Mouse (Mus musculus) forebrain, embryonic 14.5 days (tissue): Measurements from ENCODE around the gene Havcr1. TPM values are rescaled to one million over a fixed set of nuclear protein-coding genes. Genes with fewer than 3 reads are reported as not detected.
"Not testable (repeated sequence)": the region's sequence is repeated elsewhere in the genome, so short reads cannot be mapped to it uniquely, and the experiment has no call there.

Source experiments
- ATAC-seq: fragments of 200-750 bp; cut with Nextera tagmentation; 2 replicates; pipeline ENCODE4 v1.8.0; 2017; ENCODE audit warnings: mild to moderate bottlenecking, moderate library complexity
- DNase-seq: peaks from one replicate; pipeline ENCODE4 v3.0.0-alpha.2; 2015; ENCODE audit warnings: low spot score
- H3K27ac ChIP-seq: fragments of 300-500 bp; sonication (generic); 2 replicates; pipeline ENCODE4 v1.5.1; 2014; ENCODE audit warnings: low read depth, mild to moderate bottlenecking, control low read depth, low read length, moderate library complexity
- H3K27me3 ChIP-seq: fragments of 300-500 bp; sonication (generic); replicated peaks from 2 replicates; pipeline ENCODE4 v1.6.1; 2014; ENCODE audit warnings: low read length, control low read depth, mixed read lengths; ENCODE audit not compliant: control insufficient read depth, insufficient read depth
- H3K36me3 ChIP-seq: fragments of 300-500 bp; sonication (generic); 2 replicates; pipeline ENCODE4 v1.6.1; 2014; ENCODE audit warnings: low read length, control low read depth; ENCODE audit not compliant: control insufficient read depth, insufficient read depth
- H3K4me1 ChIP-seq: fragments of 300-500 bp; sonication (generic); 2 replicates; pipeline ENCODE4 v1.6.1; 2014; ENCODE audit warnings: antibody characterized with exemption, low read length, control low read depth; ENCODE audit not compliant: control insufficient read depth, insufficient read depth
- H3K4me2 ChIP-seq: fragments of 300-500 bp; sonication (generic); 2 replicates; pipeline ENCODE4 v1.6.1; 2014; ENCODE audit warnings: mild to moderate bottlenecking, control low read depth, low read length
- H3K4me3 ChIP-seq: fragments of 300-500 bp; sonication (generic); 2 replicates; pipeline ENCODE4 v1.5.1; 2014; ENCODE audit warnings: low read depth, low read length, control low read depth
- H3K9ac ChIP-seq: fragments of 300-500 bp; sonication (generic); 2 replicates; pipeline ENCODE4 v1.6.1; 2014; ENCODE audit warnings: mild to moderate bottlenecking, low read length, control low read depth, moderate library complexity
- H3K9me3 ChIP-seq: fragments of 300-500 bp; sonication (generic); replicated peaks from 2 replicates; pipeline ENCODE4 v1.6.1; 2016; ENCODE audit warnings: low read length, control low read depth, mixed read lengths; ENCODE audit not compliant: control insufficient read depth
- WGBS: fragments of 180-500 bp; shearing (Covaris S2); extraction: QIAGEN DNeasy Blood & Tissue Kit; methylation state at CpG from one replicate; pipeline ENCODE4 v1.1.7; 2014; 5-methylcytosine and 5-hydroxymethylcytosine counted together
- polyA plus RNA-seq: library from polyadenylated mRNA; unstranded; fragments of >200 nt; fragmentation: Nextera tagmentation; extraction: Ambion mirVana; gene quantifications from 2 replicates; pipeline ENCODE4 v1.2.1, GENCODE M21; 2014

The Havcr1 gene
- polyA plus RNA-seq, 1 experiment from 2014 or later: not detected

GRCm38 (mm10) chr11:46733242-46733789 is 1.6 kb upstream of the Havcr1 start:
- Histone ChIP-seq H3K4me1 (no peaks in the 10 kb centered on the region), H3K36me3 (no peaks in the 10 kb centered on the region), H3K27me3 (no peaks in the 10 kb centered on the region), H3K4me3 (no peak overlapping the region), H3K27ac (no peak overlapping the region), H3K9me3 (no peaks in the 10 kb centered on the region), H3K9ac (no peak overlapping the region), H3K4me2 (no peak overlapping the region)
- 65% methylated on average over 6 of the region's 6 CpGs for WGBS
- ATAC-seq (peak; percentile 32; the same call in 1 of the 2 replicates), DNase-seq (peak; percentile 37)

DNA sequence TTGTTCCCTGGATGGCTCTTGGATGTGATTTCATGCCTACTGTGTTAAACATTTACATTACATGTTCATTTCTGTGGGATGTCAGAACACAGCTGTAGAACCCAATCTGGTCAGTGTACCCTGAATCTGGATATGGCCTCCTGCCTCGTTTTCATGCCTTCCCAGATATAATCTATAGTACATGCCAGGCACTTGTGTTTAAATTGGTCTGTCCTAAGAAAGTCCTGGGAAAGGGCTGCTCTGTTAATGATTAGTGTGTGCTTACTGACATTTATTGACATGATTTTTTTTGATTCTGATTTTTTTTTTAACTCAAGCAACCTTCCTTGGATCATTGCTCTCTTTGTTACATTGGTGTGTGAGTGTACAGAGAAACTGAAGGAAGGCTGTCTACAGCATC is 263 bp upstream of the Havcr1 start:
- Histone ChIP-seq H3K4me2 (no peak overlapping the region), H3K4me3 (no peak overlapping the region), H3K9me3 (no peaks in the 10 kb centered on the region), H3K4me1 (no peaks in the 10 kb centered on the region), H3K27me3 (no peaks in the 10 kb centered on the region), H3K27ac (no peak overlapping the region), H3K9ac (no peak overlapping the region), H3K36me3 (no peaks in the 10 kb centered on the region)
- WGBS: 67% methylated on average over 1 of the region's 1 CpGs
- no peak for DNase-seq
- ATAC-seq: no peak

- 83% methylated on average over 4 of the region's 4 CpGs for WGBS
- no peaks in the 10 kb centered on the region for H3K27me3 ChIP-seq
- H3K4me2 ChIP-seq: no peak overlapping the region
- no peak overlapping the region for H3K9ac ChIP-seq
- H3K27ac ChIP-seq: no peak overlapping the region
- no peak for DNase-seq
- H3K4me1 ChIP-seq: no peaks in the 10 kb centered on the region
- no peaks in the 10 kb centered on the region for H3K9me3 ChIP-seq
- no peak overlapping the region for H3K4me3 ChIP-seq
- ATAC-seq: no peak
- no peaks in the 10 kb centered on the region for H3K36me3 ChIP-seq
Measured at GRCm38 (mm10) chr11:46739501-46739900, 4.6 kb downstream of the Havcr1 start.

DNA sequence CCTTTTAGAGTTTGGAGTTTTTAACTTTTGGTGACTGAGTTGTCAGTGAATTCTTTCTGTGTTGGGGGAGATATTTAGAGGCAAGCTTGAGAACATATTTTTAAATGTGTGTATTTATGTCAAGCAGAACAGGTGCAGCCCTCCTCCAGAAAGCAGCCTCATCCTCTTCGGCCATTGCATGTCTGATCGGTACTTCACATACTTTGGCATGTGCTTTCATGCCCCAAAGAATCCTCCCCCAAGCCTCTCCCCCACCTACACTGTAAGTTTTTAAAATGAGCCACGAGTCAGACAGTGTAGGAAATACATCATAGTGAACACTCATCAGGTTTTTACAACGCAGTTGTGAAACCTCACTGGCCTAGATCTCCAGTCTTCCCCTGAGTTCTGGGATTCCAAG is 6.0 kb downstream of the Havcr1 start:
- no peak overlapping the region for H3K4me3 ChIP-seq
- ATAC-seq (no peak), DNase-seq (no peak)
- H3K27ac ChIP-seq: no peak overlapping the region
- no peak overlapping the region for H3K9ac ChIP-seq
- no peaks in the 10 kb centered on the region for H3K36me3 ChIP-seq
- H3K9me3 ChIP-seq: no peaks in the 10 kb centered on the region
- no peak overlapping the region for H3K4me2 ChIP-seq
- H3K27me3 ChIP-seq: no peaks in the 10 kb centered on the region
- 90% methylated on average over 4 of the region's 4 CpGs for WGBS
- no peaks in the 10 kb centered on the region for H3K4me1 ChIP-seq

GRCm38 (mm10) chr11:46741716-46742115 is 6.8 kb downstream of the Havcr1 start:
- Histone ChIP-seq H3K4me3 (no peak overlapping the region), H3K4me2 (no peak overlapping the region), H3K27me3 (no peaks in the 10 kb centered on the region), H3K27ac (no peak overlapping the region), H3K4me1 (no peaks in the 10 kb centered on the region), H3K9ac (no peak overlapping the region), H3K36me3 (no peaks in the 10 kb centered on the region), H3K9me3 (no peaks in the 10 kb centered on the region)
- ATAC-seq (no peak), DNase-seq (no peak)
- 79% methylated on average over 3 of the region's 3 CpGs for WGBS

DNA sequence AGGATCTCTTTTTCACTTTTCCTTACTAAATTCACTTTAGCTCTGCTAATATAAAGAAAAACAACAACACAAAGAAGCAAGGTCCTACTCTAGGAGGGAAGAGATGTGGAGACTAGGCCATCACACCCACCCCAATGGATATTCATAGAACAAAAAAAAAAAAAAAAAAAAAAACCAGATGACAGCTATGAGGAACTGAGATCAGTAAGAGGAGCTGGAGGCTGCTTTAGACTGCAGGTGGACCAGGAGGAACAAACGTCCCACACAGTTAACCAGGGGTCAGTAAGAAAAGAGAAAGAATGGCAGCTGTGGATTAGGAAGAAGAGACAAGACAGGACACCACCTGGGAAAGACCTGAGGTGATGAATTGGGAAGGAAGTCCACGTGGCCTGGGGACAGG is 13.1 kb downstream of the Havcr1 start:
- H3K9me3 ChIP-seq: no peaks in the 10 kb centered on the region
- DNase-seq (no peak), ATAC-seq (no peak)
- no peak overlapping the region for H3K4me2 ChIP-seq
- no peak overlapping the region for H3K4me3 ChIP-seq
- no peak overlapping the region for H3K9ac ChIP-seq
- H3K4me1 ChIP-seq: no peaks in the 10 kb centered on the region
- WGBS: 57% methylated on average over 2 of the region's 2 CpGs
- H3K27ac ChIP-seq: no peak overlapping the region
- H3K36me3 ChIP-seq: no peaks in the 10 kb centered on the region
- H3K27me3 ChIP-seq: no peaks in the 10 kb centered on the region

DNA sequence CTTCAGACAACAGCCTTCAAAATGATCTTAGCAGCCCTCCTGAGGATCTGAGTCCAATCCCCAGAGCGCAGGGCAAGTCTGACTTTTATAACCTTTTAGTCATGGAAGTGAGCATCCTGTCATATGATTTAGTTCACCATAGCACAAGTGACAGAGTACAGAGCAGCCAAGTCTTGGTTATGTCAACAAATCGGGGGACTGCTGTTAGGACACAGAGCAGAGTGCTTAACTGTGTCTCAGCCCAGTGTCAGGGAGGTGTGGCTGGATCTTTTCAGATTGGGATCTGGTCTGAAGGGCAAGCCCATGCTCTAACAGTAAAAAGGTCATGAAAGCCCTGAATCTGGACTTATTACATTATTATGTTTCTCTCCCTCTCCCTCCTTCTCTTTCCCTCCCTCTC is 18.8 kb downstream of the Havcr1 start:
- Histone ChIP-seq H3K27ac (no peak overlapping the region), H3K27me3 (no peaks in the 10 kb centered on the region), H3K4me3 (no peak overlapping the region), H3K9ac (no peak overlapping the region), H3K4me1 (no peaks in the 10 kb centered on the region), H3K4me2 (no peak overlapping the region), H3K36me3 (no peaks in the 10 kb centered on the region), H3K9me3 (no peaks in the 10 kb centered on the region)
- ATAC-seq (no peak), DNase-seq (no peak)
- WGBS: 75% methylated on average over 2 of the region's 2 CpGs

DNA sequence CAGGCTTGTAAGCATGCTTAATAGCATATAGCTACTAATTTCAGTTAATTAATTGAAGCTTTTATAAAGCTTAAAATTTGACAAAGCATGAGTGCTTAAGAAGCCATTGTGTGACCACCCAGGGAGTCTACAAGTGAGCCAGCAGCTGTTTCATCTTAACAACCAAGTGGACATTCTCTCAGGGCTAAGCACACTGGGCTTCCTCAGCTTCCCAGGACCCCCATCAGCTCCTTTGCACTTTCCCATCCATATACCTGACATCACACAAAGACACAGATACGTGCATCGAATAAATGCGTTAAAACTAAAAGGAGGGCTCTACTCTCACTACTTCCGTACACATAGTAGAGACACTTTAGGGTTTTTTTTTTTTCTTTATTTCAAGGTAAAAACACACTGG is 19.8 kb downstream of the Havcr1 start:
- Histone ChIP-seq H3K9me3 (no peaks in the 10 kb centered on the region), H3K27ac (no peak overlapping the region), H3K4me2 (no peak overlapping the region), H3K9ac (no peak overlapping the region), H3K36me3 (no peaks in the 10 kb centered on the region), H3K4me3 (no peak overlapping the region), H3K4me1 (no peaks in the 10 kb centered on the region), H3K27me3 (no peaks in the 10 kb centered on the region)
- DNase-seq (peak; percentile 8), ATAC-seq (no peak)
- WGBS: 21% methylated on average over 4 of the region's 4 CpGs

DNA sequence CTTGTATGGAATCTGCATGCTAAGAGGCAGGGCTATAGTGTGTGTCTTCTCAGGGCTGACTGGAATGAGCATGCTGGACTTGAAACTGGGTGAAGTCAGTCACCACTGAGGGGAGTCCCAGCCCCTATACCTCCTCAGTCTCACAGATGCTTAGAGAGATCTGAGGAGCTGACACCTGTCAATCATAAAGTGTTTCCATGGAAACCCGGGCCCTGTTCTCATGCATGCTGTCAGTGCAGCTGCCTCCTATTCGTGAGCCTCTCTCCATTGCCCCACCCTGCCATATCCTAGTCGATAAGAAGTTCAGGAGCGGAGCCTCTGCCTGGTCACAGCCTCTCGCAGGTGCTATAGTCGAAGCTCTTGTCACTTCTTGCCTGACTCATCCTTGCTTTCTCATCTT is 20.8 kb downstream of the Havcr1 start:
- 93% methylated on average over 6 of the region's 6 CpGs for WGBS
- H3K4me3 ChIP-seq, H3K4me1 ChIP-seq, H3K36me3 ChIP-seq, H3K4me2 ChIP-seq, H3K9ac ChIP-seq, DNase-seq, ATAC-seq, H3K9me3 ChIP-seq, H3K27ac ChIP-seq, H3K27me3 ChIP-seq: not testable (repeated sequence)
